Comparison of ENCODE assay signal across 9 mouse cellular contexts in genomic region chr2:165387370-165387769, GRCm38 (mm10). TPM values are rescaled to one million over a fixed set of nuclear protein-coding genes. Genes with fewer than 3 reads are reported as not detected.
DNase-seq lines count a peak whose midpoint lies in the region; ATAC-seq and TF ChIP-seq lines count a peak whose summit lies in the region.
"Had no signal": no experiment of that assay in that cellular context is flagged by ENCODE, and none has a peak within 500 bp of the region (broad histone marks: within the 10 kb centered on the region; RNA-seq: fewer than 3 reads in every experiment).

No protein-coding gene starts in this region.

- no peaks in the 10 kb centered on the region for H3K27me3 ChIP-seq in kidney, adult 2 months (replicated peaks; ENCODE audit: control insufficient read depth, insufficient read depth, low read length)
- no peaks in the 10 kb centered on the region for H3K27me3 ChIP-seq in hindbrain, embryonic 14.5 days (ENCODE audit: control insufficient read depth, insufficient read depth, low read length)
- no peaks in the 10 kb centered on the region for H3K27me3 ChIP-seq in midbrain, embryonic 15.5 days (replicated peaks)
- H3K27me3 ChIP-seq: Patski had no signal

- no peaks in the 10 kb centered on the region for H3K9me3 ChIP-seq in hindbrain, embryonic 14.5 days (ENCODE audit: control insufficient read depth, low read length)
- H3K9me3 ChIP-seq in midbrain, embryonic 15.5 days = no peaks in the 10 kb centered on the region

- DNase-seq in kidney, adult 2 months = no peak
- DNase-seq in kidney, adult 18-20 months = no peak
- DNase-seq in hindbrain, embryonic 14.5 days (ENCODE audit: low spot score) = no peak
- no peak for DNase-seq in right cerebral cortex, postnatal 4 days
- no peak for DNase-seq in spleen, postnatal 4 days (ENCODE audit: low spot score in 2 of 2)
- no peak for DNase-seq in left cerebral cortex, adult 11 months (ENCODE audit: low spot score)

- no peaks in the 10 kb centered on the region for H3K4me1 ChIP-seq in kidney, adult 2 months (ENCODE audit: control insufficient read depth, insufficient read depth, low read length)
- H3K4me1 ChIP-seq in cortical plate, adult 2 months (ENCODE audit: control insufficient read depth, insufficient read depth, low read length) = peaks cover 3% of the 10 kb centered on the region; the same call in 1 of the 2 replicates
- H3K4me1 ChIP-seq in hindbrain, embryonic 14.5 days (replicated peaks; ENCODE audit: control insufficient read depth, insufficient read depth, low read length) = peaks cover 9% of the 10 kb centered on the region
- peaks cover 14% of the 10 kb centered on the region for H3K4me1 ChIP-seq in midbrain, embryonic 15.5 days

- H3K27ac ChIP-seq in kidney, adult 2 months (ENCODE audit: insufficient read depth, low read depth, low read length) = no peak overlapping the region
- no peak overlapping the region for H3K27ac ChIP-seq in cortical plate, adult 2 months (ENCODE audit: insufficient read depth, low read length)
- H3K27ac ChIP-seq in hindbrain, embryonic 14.5 days = peak overlapping the region; percentile 87
- H3K27ac ChIP-seq in midbrain, embryonic 15.5 days = peak overlapping the region; percentile 91

- TF ChIP-seq CTCF in kidney, adult 2 months (conservative IDR thresholded peaks at IDR 0.05; ENCODE audit: insufficient read depth, insufficient read length, low read depth, low read length) = no peak
- no peak for TF ChIP-seq CTCF in cortical plate, adult 2 months (IDR thresholded peaks at IDR 0.05; ENCODE audit: extremely low read depth, insufficient read depth, low read length)

- no peak for TF ChIP-seq POLR2A in kidney, adult 2 months (IDR thresholded peaks at IDR 0.05; ENCODE audit: low read depth, low read length)
- TF ChIP-seq POLR2A in cortical plate, adult 2 months (IDR thresholded peaks at IDR 0.05; ENCODE audit: extremely low read depth, insufficient read depth, low read length) = no peak

- no peak for ATAC-seq in hindbrain, embryonic 14.5 days (ENCODE audit: low FRiP score)
- ATAC-seq in midbrain, embryonic 15.5 days (replicated peaks) = no peak; the same call in 1 of the 2 replicates

- no peaks in the 10 kb centered on the region for H3K36me3 ChIP-seq in kidney, adult 2 months (ENCODE audit: control insufficient read depth, insufficient read depth, low read length)
- peaks cover 45% of the 10 kb centered on the region for H3K36me3 ChIP-seq in hindbrain, embryonic 14.5 days (replicated peaks; ENCODE audit: control insufficient read depth, insufficient read depth)
- peaks cover 25% of the 10 kb centered on the region for H3K36me3 ChIP-seq in midbrain, embryonic 15.5 days (replicated peaks)

- WGBS in kidney, adult 2 months = 35% methylated on average over 4 of the region's 4 CpGs
- 4% methylated on average over 4 of the region's 4 CpGs for WGBS in hindbrain, embryonic 14.5 days
- WGBS in midbrain, embryonic 15.5 days = 1% methylated on average over 4 of the region's 4 CpGs

- peak overlapping the region; percentile 86 for H3K4me2 ChIP-seq in hindbrain, embryonic 14.5 days (replicated peaks)
- peak overlapping the region; percentile 77 for H3K4me2 ChIP-seq in midbrain, embryonic 15.5 days

- peak overlapping the region; percentile 88 for H3K9ac ChIP-seq in hindbrain, embryonic 14.5 days
- peak overlapping the region; percentile 79 for H3K9ac ChIP-seq in midbrain, embryonic 15.5 days

- peak overlapping the region; percentile 61 for H3K4me3 ChIP-seq in kidney, adult 2 months (ENCODE audit: insufficient read depth, low read depth, low read length)
- peak overlapping the region; percentile 57 for H3K4me3 ChIP-seq in cortical plate, adult 2 months (ENCODE audit: insufficient read depth, low read length)
- peak overlapping the region; percentile 80 for H3K4me3 ChIP-seq in hindbrain, embryonic 14.5 days (replicated peaks; ENCODE audit: low read length)
- peak overlapping the region; percentile 75 for H3K4me3 ChIP-seq in midbrain, embryonic 15.5 days

RNA-seq across cellular contexts. Expression of gene Zfp334, which starts 0.7 kb away (rescaled TPM):
- polyA plus RNA-seq in kidney, adult 2 months (2012; rRNA removed) = 1.1 and 1.2 TPM in 2 replicates
- 8.7 and 9.1 TPM in 2 replicates for polyA plus RNA-seq in cortical plate, adult 2 months (2012; rRNA removed)
- 12.4 and 12.5 TPM in 2 replicates for polyA plus RNA-seq in hindbrain, embryonic 14.5 days (2014; fragmentation: Nextera tagmentation; extraction: Ambion mirVana)
- polyA plus RNA-seq in midbrain, embryonic 15.5 days (2015; fragmentation: Nextera tagmentation; extraction: Ambion mirVana) = 10.1 and 10.3 TPM in 2 replicates

RNA-seq across cellular contexts. Expression of gene Ocstamp, which starts 12.8 kb away (rescaled TPM):
- 0.09 and 0.11 TPM in 2 replicates for polyA plus RNA-seq in kidney, adult 2 months (2012; rRNA removed)
- polyA plus RNA-seq in cortical plate, adult 2 months (2012; rRNA removed) = not detected in 2 replicates
- not detected in 2 replicates for polyA plus RNA-seq in hindbrain, embryonic 14.5 days (2014; fragmentation: Nextera tagmentation; extraction: Ambion mirVana)
- polyA plus RNA-seq in midbrain, embryonic 15.5 days (2015; fragmentation: Nextera tagmentation; extraction: Ambion mirVana) = not detected in 2 replicates
- polyA plus RNA-seq: Patski had no signal

RNA-seq across cellular contexts. Expression of gene Zfp663, which starts 18.8 kb away (rescaled TPM):
- not detected in 2 replicates for polyA plus RNA-seq in kidney, adult 2 months (2012; rRNA removed)
- 0.04 TPM in 1 of 2 replicates, not detected in the other for polyA plus RNA-seq in cortical plate, adult 2 months (2012; rRNA removed)
- 6.2 and 6.3 TPM in 2 replicates for polyA plus RNA-seq in hindbrain, embryonic 14.5 days (2014; fragmentation: Nextera tagmentation; extraction: Ambion mirVana)
- polyA plus RNA-seq in midbrain, embryonic 15.5 days (2015; fragmentation: Nextera tagmentation; extraction: Ambion mirVana) = 8.5 and 10.9 TPM in 2 replicates
- polyA plus RNA-seq: Patski had no signal

Comparison
In these comparisons a context has a peak if more than half of its experiments do, and no peak if none do; other contexts are left out.
1. H3K27ac ChIP-seq: peak in hindbrain, embryonic 14.5 days (single experiment) and midbrain, embryonic 15.5 days (single experiment); none in kidney, adult 2 months (single experiment) and cortical plate, adult 2 months (single experiment).
2. Peak in every context shown above with its lines, with median percentiles within 50 percentile points of each other: H3K4me3 ChIP-seq.